Mouse (Mus musculus) adrenal gland (tissue): ENCODE data around the gene Nfasc.

Experiments
- intact Hi-C: fragments of 180-260 bp; cut with DNase I; formaldehyde crosslinking; loops from one replicate; pipeline ENCODE4 v1.15.1; 2025
- long read RNA-seq, 2 experiments: library from polyadenylated mRNA; unstranded; transcript quantifications; one replicate each; pipeline ENCODE4 v2.0.0; 2020; ENCODE audit warnings: borderline replicate concordance in 1 of 2; ENCODE audit not compliant: insufficient replicate concordance in 1 of 2

The Nfasc gene
- long read RNA-seq, experiment 1, partial matches to known transcripts, result 1 of 2 reads
- long read RNA-seq, experiment 1, other reads (novel, unspliced or antisense), result 1 of 2 reads
- long read RNA-seq, experiment 2, partial matches to known transcripts, result 1 of 3 reads
- long read RNA-seq, experiment 2, other reads (novel, unspliced or antisense), result 2 of 3 reads

DNA sequence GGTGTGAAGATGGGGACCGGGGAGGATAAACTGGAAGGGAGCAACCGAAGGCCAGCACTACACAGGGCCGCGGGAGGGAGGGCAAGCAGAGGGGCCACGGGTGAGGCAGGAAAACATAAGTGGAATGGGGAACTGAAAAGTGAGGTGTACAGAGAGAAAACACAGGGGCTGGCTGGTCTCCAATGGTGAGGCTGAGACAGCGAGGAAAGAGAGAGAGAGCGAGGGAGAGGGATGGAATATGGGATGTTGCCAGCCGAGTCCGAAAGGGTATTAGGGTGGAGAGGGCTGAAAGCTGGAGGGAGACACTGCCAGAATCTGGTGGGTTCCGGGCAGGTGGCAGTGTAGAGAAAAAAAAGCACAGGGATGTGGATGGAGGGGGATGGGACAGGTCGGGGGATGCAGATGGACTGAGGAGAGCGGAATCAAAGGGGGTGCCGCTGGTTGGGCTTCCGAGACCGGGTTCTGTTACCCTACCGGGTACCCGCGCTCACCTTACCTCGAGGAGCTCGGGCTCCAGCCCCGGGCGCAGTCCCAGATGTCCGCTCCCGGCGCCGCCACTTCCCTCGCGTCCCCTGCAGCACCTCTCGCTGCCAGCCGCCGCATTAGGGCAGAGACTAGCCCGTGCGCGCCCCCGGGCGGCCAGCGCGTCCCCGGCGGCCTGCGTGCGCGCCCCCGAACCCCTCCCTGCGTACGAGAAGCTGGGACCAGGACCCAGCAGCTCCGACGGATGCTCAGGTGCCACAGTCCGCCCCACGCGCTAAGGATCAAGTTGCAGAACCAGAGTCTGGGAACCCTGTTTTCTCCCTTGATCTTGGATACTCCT, at the start of gene Nfasc:
Gene Nfasc, minus strand, starts transcription at position 623 of the 823 bp plus-strand sequence.
- intact Hi-C loops, result no loop called here

DNA sequence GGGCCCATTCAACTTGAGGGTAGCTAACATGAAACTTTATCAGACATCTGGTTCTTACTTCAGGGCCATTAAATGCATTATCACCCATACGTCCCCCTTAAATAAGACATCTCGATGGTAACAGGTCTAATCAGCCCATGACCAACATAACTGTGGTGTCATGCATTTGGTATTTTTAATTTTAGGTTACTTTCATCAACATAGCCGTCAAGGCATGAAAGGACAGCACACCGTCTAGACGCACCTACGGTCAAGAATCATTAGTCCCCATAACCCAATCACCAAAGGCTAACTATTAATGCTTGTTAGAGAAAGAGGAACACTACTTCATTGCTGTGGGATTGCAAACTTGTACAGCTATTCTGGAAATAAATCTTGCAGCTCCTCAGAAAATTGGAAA, 49.5 kb upstream of the Nfasc start:
- intact Hi-C loops, result no loop called here

DNA sequence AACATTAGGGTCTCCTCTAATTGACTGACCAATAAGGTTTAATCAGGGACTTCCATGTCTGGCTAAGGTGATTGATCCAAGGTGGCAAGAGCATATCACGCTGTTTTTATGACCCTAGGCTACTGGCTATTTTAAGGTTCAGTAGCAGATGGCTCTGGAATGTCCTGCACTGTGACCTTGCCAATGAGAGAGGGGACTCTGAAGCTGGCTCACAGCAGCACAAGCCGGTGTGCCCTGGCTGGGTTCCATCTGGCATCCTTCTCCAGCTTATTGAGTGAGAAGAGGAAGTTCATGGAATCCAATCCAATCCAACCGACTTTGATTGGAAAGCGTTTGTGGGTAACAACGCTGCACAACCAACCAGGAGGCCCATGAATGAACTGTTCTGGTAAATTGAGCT, 45.3 kb upstream of the Nfasc start:
- intact Hi-C loops, result no loop called here

DNA sequence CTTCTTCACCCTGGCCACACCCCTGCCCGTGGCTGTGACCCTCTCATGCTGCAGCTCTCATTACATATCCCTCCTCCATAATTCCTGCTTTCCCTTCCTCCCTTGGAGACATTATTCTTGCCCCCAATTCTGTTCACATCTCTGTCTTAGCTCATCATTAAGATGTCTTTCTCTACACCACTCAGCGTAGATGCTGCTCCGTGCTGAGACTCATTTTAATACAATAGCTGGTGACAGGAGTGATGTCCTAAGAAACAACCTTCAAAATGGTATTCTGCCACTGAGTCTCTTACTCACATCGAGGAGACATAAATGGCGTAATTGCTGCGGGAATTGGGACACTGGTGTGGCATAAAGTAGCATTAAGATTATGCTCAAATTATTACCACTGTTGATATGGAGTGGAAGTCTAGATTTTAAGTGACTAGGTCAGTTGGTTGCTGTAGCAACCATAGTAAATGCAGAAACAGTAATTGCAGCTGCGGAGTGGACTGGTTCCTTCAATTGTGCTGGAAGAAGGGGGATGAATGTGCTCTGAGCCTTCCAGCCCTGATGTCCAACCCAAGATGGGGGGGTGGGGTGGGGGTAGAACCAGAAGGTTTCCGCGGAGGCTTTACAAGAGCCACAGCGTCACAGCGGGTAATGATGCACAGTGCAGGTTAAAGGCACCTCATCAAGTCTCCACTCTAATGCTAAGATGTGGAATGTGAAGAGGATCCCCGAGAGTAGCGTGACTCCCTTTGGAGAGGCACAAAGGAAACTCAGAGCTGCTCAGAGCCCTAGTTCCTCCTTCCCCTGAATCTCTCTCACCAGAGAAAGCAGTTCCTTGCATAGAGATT, 40.2 kb upstream of the Nfasc start:
- intact Hi-C loops, result no loop called here

DNA sequence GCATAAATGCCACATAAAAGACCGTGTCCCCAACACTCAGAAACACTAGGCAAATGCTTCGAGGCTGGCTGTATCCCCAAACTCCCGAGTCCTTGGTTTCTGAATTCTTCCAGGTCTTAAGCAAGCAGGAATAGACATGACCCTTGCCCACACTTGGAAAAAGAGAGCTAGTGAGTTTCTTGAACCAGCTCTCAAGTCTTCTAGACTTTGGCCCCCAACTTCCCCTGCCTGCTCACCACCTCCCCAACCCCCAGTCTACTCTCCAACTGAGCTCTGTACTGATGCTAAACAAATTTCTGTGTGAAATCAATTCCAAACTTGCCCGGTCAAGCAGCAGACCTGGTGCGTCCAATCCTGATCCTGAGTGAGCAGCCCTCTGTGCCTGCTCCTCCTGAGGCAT, 39.4 kb upstream of the Nfasc start:
- intact Hi-C loops, result no loop called here

DNA sequence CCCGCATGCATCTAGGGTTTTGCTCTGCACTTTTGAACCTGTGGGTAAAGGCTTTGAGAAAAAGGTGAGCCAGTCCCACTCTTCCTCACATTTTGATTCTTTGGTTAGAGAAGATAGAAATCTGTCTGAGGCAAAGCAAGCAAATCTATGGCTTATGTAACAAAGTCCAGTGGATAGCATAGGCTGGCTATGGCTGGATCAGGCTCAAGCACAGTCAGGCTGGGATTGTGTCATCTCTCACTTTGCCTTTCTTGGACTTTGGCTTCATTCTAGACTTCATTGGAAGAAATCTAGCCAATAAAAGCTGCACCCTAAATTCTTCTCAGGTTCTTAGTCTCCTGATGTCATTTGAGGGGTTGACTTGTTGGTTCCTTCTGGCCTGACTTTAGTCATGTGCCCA, 38.7 kb upstream of the Nfasc start:
- intact Hi-C loops, result no loop called here

DNA sequence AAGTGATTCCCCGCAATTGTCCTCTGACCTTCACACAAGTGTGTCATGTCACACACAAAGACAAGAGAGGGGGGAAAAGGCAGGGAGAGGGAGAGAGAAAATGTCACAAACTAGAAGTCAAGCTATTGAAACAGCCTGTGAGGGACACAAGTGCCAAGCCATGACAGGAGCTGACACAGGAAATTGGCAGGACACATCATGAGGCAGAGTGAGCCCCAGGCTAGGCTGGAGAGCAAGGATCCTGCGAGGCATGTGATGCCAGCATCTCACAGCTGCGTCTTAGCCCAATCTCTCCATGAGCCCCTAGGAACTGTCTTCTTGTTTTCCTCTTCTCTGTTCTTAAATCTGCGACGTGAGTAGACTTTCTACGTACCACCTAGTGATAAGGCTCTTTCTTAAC, 33.4 kb upstream of the Nfasc start:
- intact Hi-C loops, result no loop called here

DNA sequence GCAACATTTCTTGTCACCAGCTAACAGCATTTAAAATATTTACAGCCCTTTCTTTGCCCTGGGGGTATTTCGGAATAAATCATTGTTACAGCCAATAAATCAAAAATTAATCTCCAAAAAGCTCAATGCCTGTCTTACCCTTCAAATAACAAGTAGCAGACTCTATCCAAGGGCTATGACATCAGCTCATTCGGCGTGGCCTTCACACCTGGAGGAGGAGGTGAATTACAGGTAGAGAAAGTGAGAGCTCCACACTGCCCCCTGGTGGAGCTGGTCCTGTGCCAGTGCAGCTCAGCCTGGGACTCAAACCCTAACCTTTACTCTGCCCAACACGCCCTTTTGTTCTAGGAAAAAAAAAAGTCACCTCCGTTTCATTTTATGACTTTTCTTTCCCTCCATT, 29.8 kb upstream of the Nfasc start:
- intact Hi-C loops, result no loop called here

DNA sequence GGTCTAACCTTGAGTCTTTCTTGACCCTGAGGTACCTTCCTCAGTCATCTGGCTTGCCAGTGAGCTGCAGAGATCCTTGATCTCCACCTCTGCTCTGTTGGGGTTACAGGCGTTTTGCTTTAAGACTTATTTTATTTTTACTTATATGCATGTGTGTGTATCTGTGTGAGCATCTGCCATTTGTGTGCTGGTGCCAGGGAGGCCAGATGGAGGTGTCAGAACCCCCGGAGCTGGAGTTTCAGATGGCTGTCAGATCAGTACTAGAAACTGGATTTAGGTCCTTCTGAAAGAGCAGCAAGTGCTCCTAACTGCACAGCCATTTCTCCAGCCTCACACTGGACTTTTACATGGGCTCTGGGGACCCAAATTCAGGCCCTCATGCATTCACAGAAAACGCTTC, 28.0 kb upstream of the Nfasc start:
- intact Hi-C loops, result no loop called here

DNA sequence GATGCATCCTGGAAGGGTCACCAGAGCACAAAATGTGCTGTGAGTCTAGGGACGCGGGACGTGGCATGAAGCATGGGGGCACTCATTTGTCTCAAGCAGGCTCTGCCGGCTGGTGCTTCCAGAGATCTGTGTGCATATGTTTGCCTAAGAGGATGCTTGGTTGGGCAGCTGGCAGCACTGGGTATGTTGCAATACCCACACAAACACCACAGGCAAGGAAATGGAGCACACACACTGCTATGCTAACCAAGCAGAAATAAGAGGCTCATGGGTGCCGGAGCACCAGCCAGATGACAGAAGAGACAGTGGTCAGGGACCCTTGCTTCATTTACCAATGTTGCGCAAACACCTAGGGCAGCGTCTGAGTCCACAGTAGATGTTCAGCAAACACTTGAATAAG, 25.8 kb upstream of the Nfasc start:
- intact Hi-C loops, result no loop called here

DNA sequence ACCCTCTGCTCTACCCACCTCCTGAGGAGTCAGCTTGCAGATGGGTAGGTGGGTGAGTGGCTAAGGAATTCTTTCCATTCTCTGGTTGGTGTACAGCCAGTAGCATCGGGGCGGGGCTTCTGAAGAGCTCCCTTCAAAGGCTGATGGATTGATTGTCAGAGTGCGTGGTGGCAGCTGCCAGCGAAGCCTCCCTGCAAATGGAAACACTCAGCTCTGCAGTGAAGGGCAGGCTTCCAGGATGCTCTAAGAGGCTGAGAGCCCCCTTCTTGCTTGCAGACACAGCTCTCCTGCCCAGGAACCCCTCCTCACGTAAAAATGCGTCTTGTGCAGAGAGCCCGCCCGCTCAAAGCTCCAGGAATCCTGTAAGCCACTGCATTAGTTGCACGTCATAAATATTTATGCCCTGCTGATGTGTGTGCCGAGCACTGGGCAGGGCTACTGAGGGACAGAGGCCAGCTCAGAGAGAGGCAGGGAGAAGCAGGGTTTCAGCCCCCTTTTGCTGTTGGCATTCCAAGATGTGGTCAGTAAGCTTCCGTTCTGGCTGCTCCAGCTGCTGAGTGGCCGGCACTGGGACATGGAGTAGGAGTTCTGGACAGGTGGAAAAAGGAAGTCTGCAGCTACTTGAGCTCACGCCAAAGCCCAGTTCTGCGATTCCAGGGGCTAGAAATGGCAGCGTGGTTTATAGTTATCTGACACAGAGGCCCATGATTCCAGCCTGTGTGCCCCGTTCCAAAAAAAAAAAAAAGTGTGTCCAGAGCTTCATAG, 24.5 kb upstream of the Nfasc start:
- intact Hi-C loops, result no loop called here

DNA sequence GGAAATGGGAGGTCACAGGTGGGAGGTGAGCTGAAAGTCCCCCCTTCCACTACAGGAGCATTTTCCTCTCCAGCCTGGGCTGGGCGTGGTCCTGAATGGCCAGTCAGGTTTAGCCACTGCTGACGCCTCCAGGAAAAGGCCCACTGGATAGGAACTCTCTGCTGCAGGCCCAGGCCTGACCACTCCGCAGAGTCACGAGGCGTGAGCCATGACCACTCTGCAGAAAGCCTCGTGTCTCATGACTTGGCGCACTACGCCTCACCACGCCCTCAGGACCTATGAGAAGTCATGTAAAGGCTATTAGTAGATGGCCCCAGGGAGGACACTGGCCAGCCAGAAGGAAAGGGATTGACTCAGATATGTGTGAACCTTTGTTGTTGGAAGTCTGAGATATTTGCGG, 23.6 kb upstream of the Nfasc start:
- intact Hi-C loops, result no loop called here

DNA sequence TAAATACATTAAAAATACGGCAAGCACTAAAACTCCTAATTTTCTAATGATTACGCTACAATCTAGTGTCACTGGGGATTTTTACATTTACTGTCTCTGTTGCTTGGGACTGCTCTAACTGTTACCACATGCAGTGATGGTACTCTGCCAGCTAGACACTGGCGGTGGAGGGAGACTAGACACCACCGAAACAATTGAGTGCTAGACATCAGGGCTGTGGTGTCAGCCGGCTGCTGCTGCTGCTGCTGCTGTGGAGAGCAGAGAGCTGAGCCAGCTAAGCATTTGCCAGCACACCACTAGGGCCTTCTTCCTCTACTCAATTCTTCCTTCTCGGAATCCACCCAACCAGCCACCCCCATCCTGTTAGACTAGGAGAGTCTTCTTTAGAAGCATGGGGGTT, 17.8 kb upstream of the Nfasc start:
- intact Hi-C loops, result no loop called here

DNA sequence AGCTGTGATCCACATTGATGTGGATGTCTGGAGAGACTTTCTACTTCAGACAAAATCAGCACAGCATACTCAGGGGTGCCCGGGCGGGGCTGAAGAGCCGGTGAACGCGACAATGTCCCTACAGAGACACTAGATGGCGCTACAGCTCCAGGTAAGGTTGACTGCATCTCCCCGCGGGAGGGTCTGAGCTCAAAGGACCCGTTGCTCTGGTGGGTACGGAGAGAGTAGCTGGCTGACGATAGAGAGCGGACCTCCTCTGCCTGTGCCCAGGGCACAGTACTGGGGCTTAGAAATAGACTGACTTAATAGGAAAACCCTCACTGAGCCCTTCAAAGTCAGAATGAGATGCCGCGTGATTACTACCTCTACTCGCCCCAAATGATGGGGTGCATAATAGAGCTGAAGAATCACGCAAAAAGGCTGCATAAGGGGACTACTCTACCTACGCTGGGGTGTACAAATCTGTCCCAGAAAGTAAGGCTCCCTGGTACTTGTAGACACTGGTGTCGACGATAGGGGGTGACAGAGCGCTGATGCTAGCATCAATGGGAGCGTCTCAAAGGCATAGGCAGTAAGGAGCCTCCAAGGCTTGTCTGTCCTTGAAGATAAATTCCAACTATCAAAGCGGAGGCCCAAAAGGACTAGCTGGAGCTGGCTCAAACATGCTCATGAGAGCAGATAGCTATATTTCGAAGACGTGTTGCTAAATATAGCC, 17.2 kb upstream of the Nfasc start:
- intact Hi-C loops, result loop anchor here (1.0 kb wide), 1 partner anchor 209 kb away; no protein-coding TSS in a partner anchor

DNA sequence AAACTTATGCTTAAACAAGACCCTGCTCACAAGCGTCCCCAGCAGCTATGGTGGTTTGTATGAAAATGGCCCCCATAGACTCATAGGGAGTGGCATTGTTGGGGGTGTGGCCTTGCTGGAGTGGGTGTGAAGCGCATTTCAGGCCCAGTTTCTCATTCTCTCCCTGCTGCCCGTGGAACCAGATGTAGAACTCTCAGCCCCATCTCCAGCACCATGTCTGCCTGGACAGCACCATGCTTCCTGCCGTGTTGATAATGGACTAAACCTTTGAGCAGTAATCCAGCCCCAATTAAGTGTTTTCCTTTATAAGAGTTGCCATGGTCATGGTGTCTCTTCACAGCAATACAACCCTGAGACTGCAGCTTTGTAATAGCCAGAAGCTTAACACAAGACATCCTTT, 13.6 kb upstream of the Nfasc start:
- intact Hi-C loops, result no loop called here

DNA sequence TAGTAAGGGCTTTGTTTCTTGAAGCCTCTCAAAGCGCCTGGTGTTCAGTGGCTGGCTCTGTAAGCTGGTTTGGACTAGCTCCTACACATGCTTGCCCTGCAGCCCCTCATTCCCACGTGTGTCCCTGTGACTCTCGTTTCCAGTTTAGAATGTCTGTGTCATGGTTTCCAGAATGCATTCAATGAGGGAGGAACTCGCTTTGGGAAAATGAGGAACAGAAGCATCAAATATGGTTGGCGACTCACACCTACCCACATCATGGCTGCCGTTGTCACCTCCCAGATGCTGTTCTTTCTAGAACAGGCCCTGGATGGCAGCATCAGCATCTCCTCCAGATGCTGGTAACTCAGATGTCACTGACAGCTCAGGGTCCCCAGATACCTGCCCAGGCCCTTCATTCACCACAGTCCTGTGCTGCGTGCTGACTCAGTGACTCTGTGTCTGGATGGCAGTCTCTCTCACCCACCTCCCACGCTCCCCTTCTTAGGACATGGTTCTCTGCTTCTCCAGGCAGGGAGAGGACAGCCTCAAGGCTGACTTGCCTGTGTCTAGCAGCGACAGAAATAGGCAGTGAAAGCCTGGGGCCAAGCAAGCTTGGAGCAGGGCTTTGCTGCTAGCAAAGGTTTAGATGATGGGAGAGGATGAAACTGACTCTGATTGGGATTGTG, 7.8 kb upstream of the Nfasc start:
- intact Hi-C loops, result no loop called here

DNA sequence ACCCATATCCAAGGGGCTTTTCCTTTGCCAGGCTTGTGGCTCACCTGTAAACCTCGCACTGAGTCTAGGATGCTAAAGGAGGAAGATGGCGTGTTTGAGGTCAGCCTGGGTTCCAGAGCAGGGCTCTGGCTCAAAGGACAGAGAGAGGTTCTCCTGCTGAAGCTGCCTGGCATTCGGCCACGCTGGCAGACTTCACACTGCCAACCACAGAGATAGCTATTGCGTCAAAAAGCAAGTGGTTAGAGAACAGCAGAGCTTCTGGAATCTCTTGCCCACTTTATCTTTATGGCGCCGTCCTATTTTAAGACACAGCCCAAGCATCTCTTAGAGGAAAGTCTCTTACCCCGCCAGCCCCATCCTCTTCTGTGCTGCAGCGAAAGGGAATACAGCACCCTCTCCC, 4.7 kb upstream of the Nfasc start:
- intact Hi-C loops, result no loop called here

DNA sequence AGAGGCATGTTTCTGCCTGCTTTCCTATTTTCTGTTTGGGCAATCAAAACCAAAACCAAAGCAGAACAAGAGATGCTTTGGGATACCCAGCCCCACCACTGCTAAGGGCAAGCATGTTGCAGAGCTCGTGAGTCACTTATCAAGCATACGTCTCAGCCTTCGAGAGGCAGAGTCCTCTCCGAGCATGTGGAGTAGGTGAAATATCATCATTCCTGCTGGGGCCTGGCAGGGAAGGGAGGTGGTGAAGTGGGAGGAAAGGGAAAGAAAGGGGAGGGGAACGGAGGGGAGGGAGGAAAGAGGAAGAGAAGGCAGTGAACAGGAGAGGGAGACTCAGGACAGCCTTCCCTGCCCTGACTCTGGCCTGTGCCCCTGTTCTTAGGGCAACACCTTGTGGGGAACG, 4.0 kb upstream of the Nfasc start:
- intact Hi-C loops, result no loop called here

DNA sequence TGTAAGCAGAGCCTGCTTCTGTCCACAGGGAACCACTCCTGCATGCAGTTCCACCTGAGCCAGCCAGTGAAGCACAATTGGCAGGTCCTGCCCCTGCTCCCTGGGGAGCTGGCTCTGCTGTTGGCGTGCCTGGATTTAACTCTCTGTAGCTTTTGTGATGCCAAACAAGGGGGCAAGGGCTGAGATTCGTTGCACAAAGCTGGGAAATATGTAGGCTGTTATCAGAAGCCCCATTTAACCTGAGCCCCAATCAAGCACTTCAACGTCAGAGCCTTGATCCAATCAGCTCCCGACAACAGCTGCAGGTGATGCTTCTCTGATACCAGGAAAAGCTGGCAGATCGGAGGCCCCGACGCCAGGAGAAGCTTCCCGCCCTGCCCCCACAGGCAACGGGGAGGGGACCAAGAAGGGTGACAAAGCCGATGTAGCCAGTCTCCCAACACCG, 2.5 kb downstream of the Nfasc start:
- intact Hi-C loops, result no loop called here

DNA sequence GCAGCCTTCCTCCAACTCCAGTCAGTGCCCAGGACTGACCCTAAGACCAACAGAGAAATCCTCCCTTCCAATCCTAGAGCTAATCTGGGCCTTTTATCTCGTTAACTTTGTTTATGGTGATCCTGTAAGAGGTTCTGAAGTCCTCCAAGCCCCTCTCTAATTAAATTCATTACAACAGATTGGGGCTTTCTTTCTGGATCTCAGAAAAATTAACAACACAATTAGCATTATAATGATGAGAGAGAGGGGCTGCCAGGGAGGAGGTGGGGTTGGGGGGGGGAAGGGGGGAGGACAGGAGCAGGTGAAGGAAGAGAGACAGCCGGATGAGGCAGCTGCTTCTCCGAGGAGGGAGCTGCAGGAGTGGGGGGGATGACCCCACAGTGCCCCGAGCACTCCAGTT, 5.4 kb downstream of the Nfasc start:
- intact Hi-C loops, result no loop called here
